Mouse (Mus musculus): ENCODE measurements around the gene Gm49380. TPM values are rescaled to one million over a fixed set of nuclear protein-coding genes. Genes with fewer than 3 reads are reported as not detected.

Gene Gm49380
- total RNA-seq, 1 experiment from 2014 or later, result 0.82 TPM

DNA sequence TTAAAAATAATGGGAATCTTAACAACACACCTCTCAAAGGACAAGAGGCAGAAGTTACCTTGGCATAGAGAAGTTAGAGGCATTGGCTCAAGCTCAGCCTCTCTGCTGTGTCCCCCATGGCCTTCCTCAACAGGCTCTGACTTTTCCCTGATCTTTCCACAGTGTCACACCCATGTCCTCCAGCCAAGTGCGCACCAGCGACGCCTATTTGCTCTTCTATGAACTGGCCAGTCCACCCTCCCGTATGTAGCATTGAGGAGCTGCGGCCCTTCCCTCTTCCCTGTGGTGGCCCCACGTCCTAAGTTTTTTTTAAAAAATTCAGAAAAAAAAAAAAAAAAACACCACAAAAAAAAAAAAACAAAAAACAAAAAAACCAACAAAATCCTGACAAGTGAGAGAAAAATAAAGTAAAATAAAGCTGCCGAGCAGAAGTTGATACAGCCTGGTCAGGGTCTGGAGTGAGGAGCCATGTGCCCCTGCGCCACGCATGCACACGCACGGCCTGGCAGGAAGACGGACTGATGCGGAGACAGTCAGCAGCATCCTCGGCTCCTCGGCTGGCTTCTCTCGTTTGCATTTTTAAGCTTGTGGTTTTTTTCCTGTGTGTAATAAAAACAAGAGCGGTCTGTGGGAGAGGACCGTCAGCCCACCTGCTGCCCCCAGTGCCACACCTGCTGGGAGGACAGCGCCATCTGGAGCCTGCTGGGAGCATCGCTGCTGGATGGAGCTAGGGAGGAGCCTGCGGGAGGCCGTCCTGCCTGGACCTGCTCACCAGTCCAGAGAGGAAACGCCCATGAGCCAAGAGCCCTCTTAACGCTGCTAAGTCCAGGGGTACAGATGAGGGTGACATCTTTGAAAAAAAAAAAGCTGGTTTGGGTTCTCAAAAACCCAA is 19.4 kb downstream of the Gm49380 start:
- DNase-seq, result peak; percentile 74

DNA sequence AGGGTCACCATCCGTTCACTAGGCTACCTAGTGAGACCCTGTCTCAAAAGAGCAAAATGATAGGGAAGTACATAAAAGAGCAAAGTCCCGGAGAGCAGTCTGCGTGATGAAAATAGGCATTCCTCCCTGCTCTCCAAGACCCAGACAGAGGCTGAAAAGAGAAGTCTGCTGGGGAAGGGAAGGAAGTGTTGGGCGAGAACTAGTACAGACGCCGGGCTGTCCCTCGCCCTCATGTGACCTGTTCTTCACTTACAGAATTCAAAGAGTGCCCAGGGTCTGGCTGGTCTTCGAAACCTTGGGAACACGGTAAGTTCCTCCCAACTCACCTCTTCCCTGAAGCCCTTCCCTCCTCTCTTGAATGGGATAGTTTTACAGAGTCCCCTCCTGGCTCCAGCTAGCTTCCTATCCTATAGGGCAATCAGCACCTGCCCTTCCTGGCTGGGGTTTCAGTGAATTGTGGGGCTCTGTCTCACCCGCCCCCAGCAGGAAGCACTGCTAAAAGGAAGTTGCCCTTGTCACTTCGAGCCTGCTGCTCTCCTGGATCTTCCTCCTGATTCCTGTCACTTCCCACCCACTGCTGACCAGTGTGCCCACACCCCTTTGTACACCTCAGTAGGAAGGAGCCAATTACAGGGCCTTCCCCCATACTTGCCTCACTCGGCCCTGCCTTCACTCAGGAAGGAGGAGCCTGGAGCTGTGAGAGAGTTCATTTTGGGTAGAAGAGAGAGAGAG is 24.3 kb downstream of the Gm49380 start:
- no peak for DNase-seq

DNA sequence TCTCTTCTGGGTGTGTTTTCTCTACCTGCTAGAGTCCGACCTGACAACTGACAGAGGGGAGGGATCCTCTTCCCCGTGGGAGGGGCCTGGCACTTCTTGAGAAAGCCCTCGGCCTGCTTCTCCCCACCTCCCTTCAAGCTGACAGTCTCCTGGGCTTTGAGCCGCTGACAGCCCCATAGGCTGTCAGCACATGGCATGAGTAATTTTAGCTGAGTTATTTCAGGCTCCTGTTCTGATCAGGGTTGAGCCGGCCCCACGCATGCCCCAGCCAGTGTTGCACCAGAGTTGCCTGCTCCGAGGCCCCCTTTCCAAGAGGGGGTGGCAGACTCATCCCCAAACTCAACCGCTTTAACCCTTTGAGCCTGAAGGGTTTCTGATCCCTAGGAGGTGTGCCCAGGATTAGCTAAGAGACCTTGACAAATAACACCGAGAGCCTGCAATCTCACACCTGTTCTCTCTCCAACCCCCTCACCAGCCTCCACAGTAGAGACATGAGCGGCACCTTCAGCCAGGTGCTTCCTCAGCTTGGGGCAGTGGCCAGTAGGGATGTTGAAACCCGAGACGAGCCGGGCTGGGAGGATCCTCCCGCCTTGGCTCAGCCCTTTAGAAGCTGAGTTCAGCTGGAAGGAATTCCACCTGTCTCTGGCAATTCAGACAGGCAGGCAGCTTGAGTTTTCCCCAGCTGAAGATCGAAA is 25.4 kb downstream of the Gm49380 start:
- DNase-seq, result no peak

DNA sequence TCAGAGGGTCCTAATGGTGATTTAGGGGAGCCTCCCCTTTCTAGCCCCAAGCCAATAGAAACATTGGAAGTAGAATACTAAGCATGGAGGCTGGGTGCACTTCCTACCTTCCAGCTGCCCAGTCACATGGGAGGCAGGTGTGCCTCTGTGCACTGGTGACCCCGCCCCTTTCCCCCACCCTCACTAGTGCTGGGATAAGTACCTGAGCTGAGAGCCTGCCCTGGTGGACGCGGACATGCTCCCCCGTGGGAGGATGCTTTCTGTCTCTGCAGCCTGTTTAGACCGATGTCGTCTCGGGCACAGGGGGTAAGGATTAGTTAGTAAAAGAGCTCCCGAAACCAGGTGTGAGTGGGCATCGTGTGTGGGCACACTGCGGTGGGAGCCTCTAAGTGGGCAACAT is 26.3 kb downstream of the Gm49380 start:
- no peak for DNase-seq

DNA sequence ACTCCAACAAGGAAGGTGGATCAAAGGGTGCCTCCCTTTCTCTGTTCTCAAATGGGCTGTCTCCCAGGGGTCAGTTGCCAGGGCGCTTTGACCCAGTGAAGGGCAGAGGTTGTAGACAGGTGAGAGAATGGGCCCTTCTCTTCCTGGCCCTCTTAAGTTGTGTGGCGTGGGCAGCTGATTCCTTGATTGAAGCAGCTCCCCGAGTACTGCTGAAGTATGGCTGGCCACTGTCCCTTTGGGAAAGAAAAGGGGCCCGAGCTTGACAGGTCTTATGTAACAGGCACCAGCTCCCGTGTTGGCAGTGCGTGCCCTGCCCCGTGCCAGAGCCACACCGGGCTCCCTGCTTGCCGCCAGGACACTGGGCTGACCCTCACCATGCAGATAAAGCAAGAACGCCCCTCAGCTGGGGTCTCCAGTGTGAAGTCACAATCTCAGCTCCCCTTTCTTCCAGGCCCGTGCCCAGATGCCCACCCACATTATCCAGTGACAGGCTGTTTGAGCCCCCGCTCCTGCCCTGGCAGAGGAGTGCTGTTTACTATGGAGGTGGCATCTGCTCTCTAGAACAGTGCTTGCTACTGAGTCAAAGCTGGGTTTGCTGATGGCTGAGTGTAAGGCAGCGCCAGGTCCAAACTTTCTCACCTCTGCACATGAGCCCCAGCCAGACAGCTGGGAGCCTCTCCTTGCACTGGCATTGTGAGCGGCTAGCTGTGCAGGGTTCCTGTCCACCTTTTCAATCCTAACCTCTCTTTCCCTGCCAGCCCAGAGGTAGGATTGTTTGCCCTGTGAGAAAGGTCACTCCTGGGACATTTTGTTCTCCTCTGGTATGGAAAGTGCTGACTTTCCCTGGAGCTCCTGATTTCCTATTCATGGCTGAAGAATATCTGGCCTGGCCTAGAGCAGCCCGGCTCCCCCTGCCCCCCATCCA is 27.3 kb downstream of the Gm49380 start:
- peak; percentile 54 for DNase-seq

DNA sequence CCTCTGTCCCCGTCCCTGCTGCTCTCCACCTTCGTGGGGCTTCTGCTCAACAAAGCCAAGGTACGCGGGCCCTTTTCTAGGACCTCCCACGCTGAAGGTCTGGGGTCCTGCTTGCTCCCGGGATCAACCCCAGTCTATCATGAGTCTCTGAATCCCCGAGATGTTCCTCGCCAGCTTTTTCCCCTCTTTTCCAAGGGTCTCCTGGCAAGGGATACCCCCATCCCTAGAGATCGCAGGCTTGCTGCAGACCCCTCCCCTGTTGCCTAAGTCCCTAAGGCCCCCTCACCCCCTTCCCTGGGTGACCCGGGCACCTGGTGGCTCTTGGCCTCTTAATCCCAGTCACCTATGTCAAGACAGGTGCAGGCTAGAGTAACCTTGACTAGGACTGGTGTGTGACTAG is 28.0 kb downstream of the Gm49380 start:
- no peak for DNase-seq

DNA sequence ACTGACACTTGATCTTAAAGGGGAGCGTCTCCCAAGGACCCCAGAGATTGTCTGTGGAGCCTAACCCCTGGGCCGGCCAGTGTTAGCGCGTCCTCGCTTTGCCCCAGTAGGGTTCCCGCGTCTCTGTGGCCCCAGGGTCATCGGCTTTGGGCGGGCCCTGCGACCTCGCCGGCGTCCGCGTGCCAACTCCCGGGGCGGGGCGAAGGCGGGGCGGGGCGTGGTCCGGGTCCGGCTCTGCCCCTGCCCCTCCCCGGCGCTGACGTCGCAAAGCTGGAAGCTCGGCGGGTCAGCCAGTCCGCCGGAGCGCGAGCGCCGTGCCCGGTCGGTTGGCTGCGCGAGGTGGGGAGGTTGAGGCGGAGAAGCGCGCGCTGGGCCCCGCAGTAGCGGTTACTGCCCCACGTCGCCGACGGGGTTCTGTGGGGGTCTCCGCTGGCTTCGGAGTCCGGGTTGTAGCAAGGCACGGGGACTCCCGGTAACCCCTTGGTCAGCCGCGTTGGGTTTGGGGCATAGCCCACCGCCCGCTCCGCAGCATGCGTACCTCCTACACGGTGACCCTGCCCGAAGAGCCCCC is 28.6 kb downstream of the Gm49380 start:
- DNase-seq, result peak; percentile 100

DNA sequence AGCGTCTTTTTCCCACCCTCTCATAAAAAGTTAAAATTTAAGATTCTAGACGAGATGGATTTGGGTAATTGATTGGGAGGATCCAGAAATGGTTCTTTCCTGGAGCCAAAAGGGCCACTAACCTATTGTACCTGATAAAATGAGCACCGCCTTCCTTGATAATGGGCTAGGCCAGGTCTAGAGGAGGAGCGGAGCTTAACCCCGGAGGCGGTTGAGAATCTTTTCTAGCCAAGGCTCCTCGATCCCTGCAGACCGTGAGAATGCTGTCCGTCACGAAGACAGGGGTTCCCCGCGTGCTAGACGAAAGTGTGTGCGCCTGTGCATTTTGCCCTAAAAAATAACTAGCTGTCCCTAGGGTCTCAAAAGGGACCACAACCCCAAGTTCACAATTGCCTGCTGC is 29.1 kb downstream of the Gm49380 start:
- DNase-seq, result no peak

DNA sequence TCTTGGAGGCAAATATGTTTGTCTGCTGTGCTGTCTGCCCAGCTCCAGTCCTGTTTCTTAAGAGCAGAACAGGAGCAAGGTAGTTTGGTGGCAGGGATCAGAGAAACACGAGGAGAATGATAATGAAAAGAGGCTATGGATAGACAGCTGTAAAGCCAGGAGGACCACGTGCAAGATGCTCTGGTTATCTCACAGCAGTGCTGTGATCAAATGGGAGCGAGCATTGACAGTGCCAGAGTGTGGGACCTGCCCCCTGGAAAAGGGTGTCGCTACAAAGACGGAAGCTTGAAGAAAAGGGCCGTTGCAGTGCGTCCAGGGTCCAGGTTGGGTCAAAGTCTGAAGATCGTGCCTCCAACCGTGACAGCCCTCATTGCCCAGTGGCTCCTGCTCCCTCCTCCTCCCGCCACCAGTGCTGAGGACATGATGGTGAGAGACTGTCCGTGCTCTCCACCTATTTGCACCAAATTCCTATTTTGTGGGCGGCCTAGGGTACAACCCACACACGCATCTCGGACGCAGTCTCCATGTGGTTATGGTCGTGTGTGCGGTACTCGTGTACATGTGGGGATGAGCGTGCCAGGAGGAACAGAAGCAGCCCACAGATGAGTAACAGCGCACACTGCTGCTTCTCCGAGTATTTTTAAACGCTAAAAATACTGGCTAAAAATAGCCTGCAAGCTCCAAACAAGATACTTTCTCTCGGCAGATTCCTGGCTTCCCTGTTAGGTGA is 29.7 kb downstream of the Gm49380 start:
- no peak for DNase-seq

DNA sequence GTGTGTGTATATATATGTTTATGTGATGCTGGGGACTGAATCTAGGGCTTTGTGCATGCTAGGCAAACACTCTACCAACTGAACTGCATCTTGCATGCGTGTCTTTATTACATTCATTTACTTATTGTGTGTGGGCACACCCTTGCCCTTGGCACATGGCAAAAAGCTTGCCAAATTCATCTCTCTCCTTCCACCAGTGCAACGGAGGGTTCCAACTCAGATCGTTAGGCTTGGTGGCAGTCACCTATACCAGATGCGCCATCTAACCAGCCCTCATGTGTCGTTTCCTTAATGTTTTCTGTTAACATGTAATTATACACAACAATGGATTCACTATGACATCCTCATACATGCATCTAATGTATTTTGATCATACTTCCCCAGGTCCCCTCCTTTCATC is 31.0 kb downstream of the Gm49380 start:
- no peak for DNase-seq

DNA sequence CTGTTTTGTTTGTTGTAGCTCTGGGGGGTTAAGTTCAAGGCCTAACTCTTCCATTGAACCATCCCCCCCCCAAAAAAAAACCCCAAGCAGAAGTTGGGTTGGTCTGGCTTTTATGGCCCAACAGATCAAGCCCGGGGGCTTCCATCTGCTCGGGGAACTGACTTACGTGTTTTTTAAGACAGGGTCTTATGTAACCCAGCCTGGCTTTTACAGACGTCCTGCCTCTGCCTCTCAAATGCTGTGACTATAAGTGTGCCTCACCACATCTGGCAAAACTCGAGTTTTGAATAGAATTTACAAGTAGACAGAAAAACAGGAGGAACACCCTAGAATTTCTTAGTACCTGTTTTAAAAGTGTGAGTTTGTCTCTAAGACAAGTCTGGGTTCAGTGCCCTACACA is 31.7 kb downstream of the Gm49380 start:
- DNase-seq, result no peak

DNA sequence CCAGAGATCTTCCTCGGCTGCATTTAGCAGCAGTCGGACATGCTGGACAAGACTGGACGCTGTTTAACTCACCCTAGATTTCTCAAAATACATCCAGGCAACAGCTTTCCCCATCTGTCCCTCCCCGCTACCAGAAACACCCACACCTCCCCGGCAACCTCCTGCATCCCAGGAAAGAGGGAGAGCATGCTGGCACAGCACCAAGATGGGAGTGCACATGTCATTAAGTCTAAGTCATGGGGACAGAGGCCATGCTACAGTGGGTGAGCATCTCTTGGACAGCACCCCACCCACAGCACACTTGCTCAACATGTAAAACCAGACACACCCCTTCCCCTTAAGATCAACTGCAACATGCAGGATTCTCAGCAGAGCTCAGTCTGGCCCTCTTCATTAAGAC is 32.3 kb downstream of the Gm49380 start:
- DNase-seq, result no peak

DNA sequence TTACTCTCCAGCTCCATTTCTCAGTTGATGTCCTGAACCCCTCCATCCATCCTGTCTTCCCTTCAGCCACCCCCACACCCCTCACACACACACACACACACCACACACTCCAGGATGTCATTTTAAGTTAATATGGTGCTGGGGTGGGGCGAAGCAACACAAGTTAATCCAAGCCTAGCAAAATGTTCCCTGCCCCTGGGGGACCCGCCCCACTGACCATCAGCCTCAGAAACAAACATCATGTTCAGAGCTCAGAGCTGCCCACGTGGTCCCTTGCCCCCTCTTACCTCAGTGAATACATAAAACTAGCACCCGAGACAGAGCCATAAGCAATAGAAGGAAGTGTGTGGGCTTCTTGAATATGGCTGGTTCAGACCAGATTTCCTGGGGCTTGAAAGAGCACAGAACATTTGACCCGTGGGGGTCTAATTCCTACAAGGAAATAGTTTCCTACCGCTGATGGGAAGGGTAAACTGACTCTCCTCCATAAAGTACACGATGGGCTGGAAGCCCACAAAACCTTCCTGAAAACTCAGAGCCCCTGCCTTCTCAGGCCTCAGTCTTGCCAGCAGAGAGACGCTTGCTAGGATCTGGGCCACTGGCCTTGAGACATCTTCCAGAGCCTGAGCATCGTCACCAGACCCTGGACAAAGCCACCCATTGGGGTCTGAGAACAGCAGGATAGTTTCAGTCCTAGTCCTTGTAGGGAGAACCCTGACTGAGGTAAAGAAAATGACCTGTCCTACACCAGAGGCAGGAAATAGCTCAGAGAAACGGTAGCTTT is 33.1 kb downstream of the Gm49380 start:
- DNase-seq, result no peak

DNA sequence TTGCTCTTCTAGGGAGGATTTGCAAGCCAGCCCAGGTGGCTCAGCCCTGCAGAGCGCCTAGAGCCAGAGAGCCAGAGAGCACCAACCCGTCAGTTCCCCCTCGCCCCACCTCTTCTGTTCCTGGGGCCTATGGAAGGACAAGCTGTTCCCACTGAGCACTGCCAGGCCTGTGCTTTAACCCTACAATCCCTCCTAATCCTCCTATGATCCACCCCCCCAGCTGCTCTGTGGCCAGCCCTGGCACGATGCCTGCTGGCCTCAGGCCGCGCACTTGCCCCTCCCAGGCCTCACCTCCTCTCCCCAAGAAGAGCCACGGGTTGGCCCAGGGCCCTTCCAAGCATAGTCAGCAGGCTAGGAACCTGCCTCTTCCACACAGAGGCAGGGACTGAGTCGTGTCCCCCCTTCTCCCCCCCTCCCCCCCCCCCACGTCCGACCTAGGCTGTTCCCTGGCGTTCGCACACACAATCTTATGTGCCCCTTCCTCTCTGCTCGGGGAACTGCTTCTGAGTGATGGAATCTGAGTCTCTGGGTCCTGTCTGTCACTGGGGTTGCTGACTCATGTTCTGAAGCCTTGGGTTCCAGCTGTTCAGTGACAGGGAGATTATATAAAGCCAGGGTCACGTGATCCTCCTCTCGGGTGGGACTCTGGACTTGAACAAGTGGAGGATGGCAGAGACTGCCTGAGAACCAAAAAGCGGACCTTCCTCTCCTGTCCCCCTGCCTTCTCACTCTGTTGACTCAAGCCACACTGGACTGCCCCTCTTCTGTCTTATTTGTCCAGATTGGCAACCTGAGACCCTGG is 34.1 kb downstream of the Gm49380 start:
- peak; percentile 84 for DNase-seq

DNA sequence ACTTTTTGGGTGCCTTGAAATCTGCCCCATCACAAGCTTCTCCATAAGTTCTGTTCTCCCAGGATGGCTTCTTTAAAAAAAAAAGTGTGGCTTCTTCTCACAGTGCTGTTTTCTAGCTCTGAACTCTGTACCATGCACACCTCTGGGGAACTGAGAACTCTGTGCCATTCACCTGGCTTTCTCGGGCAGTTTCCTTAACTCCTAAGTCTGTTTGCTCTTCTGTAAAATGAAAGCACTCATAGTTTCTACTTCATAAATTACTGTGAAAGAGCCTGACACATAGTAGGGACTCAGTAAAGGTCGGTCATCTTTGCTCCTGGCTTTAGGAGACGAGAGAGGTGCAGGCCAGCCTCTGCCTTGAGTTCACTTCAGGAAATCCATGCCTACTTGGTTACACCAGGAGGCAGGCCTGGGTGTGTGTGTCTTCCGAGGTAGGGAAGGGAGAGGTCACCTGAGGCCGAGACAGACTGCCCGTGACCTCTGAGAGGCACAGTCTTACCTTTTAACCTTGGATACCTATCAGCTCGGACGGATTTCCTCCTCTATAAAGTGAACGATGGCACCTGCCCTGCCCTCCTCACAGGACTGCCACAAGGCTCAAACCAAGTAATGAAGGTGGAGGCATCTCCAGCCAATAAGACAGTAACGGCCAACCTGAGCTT is 35.0 kb downstream of the Gm49380 start:
- no peak for DNase-seq

DNA sequence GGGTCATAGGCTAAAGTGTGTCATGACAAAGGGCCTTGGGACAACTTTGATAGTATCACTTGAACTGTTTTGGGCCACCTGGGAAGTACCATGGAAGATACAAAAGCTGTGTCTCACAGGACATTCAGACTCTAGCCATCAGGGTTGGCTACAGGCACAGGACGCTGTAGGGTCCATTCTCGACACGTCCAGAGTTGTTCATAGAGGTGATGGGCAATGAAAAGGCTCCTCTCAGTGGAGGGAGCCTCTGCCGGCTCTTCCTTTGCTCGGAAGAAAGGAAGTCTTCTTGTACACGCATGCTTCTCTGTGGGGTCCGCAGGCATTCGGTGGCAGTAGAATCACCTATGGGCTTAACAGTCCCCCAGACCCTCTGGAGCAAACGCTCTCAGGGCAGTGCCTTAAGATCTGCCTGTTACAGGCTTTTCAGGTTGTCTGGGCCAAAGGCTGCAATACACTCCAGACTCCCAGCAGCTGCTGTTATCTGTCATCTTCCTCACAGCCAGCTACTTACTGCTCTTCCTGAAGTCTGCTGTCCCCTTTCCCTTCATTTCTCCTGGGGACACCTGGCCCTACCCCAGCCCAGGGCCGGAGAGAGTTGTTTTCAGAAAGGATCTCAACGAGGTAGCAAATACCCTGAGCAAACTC is 35.9 kb downstream of the Gm49380 start:
- DNase-seq, result no peak

DNA sequence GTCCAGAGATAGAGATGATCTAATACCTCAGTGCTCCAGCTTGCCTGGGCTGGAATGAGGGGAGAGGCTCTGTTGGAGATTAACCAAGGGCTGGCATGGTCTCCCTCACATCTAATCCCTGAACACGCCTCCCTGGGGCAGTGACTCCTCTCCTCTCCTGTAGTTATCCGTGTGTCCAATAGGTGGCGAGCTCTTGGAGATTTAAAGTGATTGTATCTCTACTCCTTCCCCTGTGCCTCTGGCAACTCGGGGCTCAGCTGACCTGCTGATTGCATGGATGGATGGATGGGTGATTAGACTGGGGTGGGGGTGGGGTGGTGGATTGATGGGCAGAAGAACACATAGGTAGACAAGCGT is 36.6 kb downstream of the Gm49380 start:
- no peak for DNase-seq
